Mouse (Mus musculus) midbrain, embryonic 11.5 days (tissue): ENCODE results near the gene Ptgfrn. TPM values are rescaled to one million over a fixed set of nuclear protein-coding genes. Genes with fewer than 3 reads are reported as not detected.

ENCODE experiments used
- ATAC-seq: fragments of 200-750 bp; cut with Nextera tagmentation; 2 replicates; pipeline ENCODE4 v1.8.0; 2017; ENCODE audit warnings: moderate TSS enrichment, moderate library complexity; ENCODE audit not compliant: low FRiP score
- DNase-seq: peaks from one replicate; pipeline ENCODE4 v3.0.0; 2015; ENCODE audit warnings: low spot score; ENCODE audit errors: missing footprints
- H3K27ac ChIP-seq: fragments of 300-500 bp; sonication (generic); 2 replicates; pipeline ENCODE4 v1.5.1; 2014; ENCODE audit warnings: low read depth, low read length
- H3K27me3 ChIP-seq: fragments of 300-500 bp; sonication (generic); 2 replicates; pipeline ENCODE4 v1.6.1; 2014; ENCODE audit warnings: mild to moderate bottlenecking, low read length, moderate library complexity, mixed read lengths; ENCODE audit not compliant: control insufficient read depth, insufficient read depth
- H3K36me3 ChIP-seq: fragments of 300-500 bp; sonication (generic); 2 replicates; pipeline ENCODE4 v1.6.1; 2014; ENCODE audit warnings: mild to moderate bottlenecking, low read length, moderate library complexity, mixed read lengths; ENCODE audit not compliant: control insufficient read depth, insufficient read depth
- H3K4me1 ChIP-seq: fragments of 300-500 bp; sonication (generic); 2 replicates; pipeline ENCODE4 v1.6.1; 2014; ENCODE audit warnings: low read length; ENCODE audit not compliant: control insufficient read depth, insufficient read depth
- H3K4me2 ChIP-seq: fragments of 300-500 bp; sonication (generic); 2 replicates; pipeline ENCODE4 v1.6.1; 2014; ENCODE audit warnings: mild to moderate bottlenecking, moderate library complexity
- H3K4me3 ChIP-seq: fragments of 300-500 bp; sonication (generic); 2 replicates; pipeline ENCODE4 v1.5.1; 2014; ENCODE audit warnings: low read depth, low read length
- H3K9ac ChIP-seq: fragments of 300-500 bp; sonication (generic); 2 replicates; pipeline ENCODE4 v1.6.1; 2014; ENCODE audit warnings: low read length
- H3K9me3 ChIP-seq: fragments of 300-500 bp; sonication (generic); 2 replicates; pipeline ENCODE4 v1.6.1; 2016; ENCODE audit warnings: low read length; ENCODE audit not compliant: control insufficient read depth
- WGBS: fragments of 180-500 bp; shearing (Covaris S2); extraction: QIAGEN DNeasy Blood & Tissue Kit; methylation state at CpG from one replicate; pipeline ENCODE4 v1.1.7; 2014; 5-methylcytosine and 5-hydroxymethylcytosine counted together
- polyA plus RNA-seq: library from polyadenylated mRNA; unstranded; fragments of >200 nt; fragmentation: Nextera tagmentation; extraction: Ambion mirVana; gene quantifications from 2 replicates; pipeline ENCODE4 v1.2.1, GENCODE M21; 2014

Gene Ptgfrn
- 2.3 and 2.6 TPM in 2 replicates for polyA plus RNA-seq

GRCm38 (mm10) chr3:101110043-101110837 lies at the start of gene Ptgfrn:
Gene Ptgfrn (minus strand): TSS chr3:101110278.
- H3K27me3 ChIP-seq: no peaks in the 10 kb centered on the region
- peak; percentile 88 for ATAC-seq
- H3K9me3 ChIP-seq: no peaks in the 10 kb centered on the region
- peaks cover 15% of the 10 kb centered on the region for H3K4me1 ChIP-seq
- DNase-seq: peak; percentile 96
- H3K4me2 ChIP-seq: peak within 1 kb of the TSS; percentile 97
- under 1% methylated on average over 62 of the region's 81 CpGs for WGBS
- H3K9ac ChIP-seq: peak within 1 kb of the TSS; percentile 90
- H3K4me3 ChIP-seq: peak within 1 kb of the TSS; percentile 84
- peak within 1 kb of the TSS; percentile 4; the same call in 1 of the 2 replicates for H3K27ac ChIP-seq
- H3K36me3 ChIP-seq: no peaks in the 10 kb centered on the region

GRCm38 (mm10) chr3:101159701-101160100 lies 49.6 kb upstream of the Ptgfrn start:
- Histone ChIP-seq H3K4me2 (no peak overlapping the region), H3K36me3 (no peaks in the 10 kb centered on the region), H3K27me3 (no peaks in the 10 kb centered on the region), H3K9me3 (no peaks in the 10 kb centered on the region), H3K4me3 (no peak overlapping the region), H3K9ac (no peak overlapping the region), H3K27ac (no peak overlapping the region), H3K4me1 (peaks cover 3% of the 10 kb centered on the region; the same call in 1 of the 2 replicates)
- WGBS: 90% methylated on average over 4 of the region's 4 CpGs
- no peak for ATAC-seq
- no peak for DNase-seq

GRCm38 (mm10) chr3:101154067-101154466 lies 44.0 kb upstream of the Ptgfrn start:
- Histone ChIP-seq H3K36me3 (no peaks in the 10 kb centered on the region), H3K27ac (no peak overlapping the region), H3K9me3 (no peaks in the 10 kb centered on the region), H3K27me3 (no peaks in the 10 kb centered on the region), H3K4me1 (no peaks in the 10 kb centered on the region), H3K4me3 (no peak overlapping the region), H3K9ac (no peak overlapping the region), H3K4me2 (no peak overlapping the region)
- DNase-seq: no peak
- WGBS: 100% methylated on average over 1 of the region's 1 CpGs
- no peak for ATAC-seq

GRCm38 (mm10) chr3:101153341-101153740 lies 43.3 kb upstream of the Ptgfrn start:
- DNase-seq (no peak), ATAC-seq (no peak)
- no peaks in the 10 kb centered on the region for H3K27me3 ChIP-seq
- no peak overlapping the region for H3K4me2 ChIP-seq
- no peak overlapping the region for H3K9ac ChIP-seq
- H3K27ac ChIP-seq: no peak overlapping the region
- no peak overlapping the region for H3K4me3 ChIP-seq
- H3K4me1 ChIP-seq: no peaks in the 10 kb centered on the region
- H3K9me3 ChIP-seq: no peaks in the 10 kb centered on the region
- H3K36me3 ChIP-seq: no peaks in the 10 kb centered on the region
- 82% methylated on average over 3 of the region's 3 CpGs for WGBS

GRCm38 (mm10) chr3:101146126-101146772 lies 36.2 kb upstream of the Ptgfrn start:
- no peak overlapping the region; the same call in 1 of the 2 replicates for H3K4me2 ChIP-seq
- H3K27me3 ChIP-seq: no peaks in the 10 kb centered on the region
- ATAC-seq (0 out of 2 replicates have a peak, but pooled peaks have one; percentile 2), DNase-seq (peak; percentile 85)
- no peaks in the 10 kb centered on the region for H3K36me3 ChIP-seq
- peaks cover 16% of the 10 kb centered on the region for H3K4me1 ChIP-seq
- H3K4me3 ChIP-seq: no peak overlapping the region
- H3K27ac ChIP-seq: 0 out of 2 replicates have a peak overlapping the region, but pooled peaks have one; percentile 5
- WGBS: 73% methylated on average over 7 of the region's 7 CpGs
- H3K9me3 ChIP-seq: no peaks in the 10 kb centered on the region
- H3K9ac ChIP-seq: no peak overlapping the region

- H3K9me3 ChIP-seq: no peaks in the 10 kb centered on the region
- no peaks in the 10 kb centered on the region for H3K27me3 ChIP-seq
- peak; percentile 90 for DNase-seq
- peak overlapping the region; percentile 48 for H3K9ac ChIP-seq
- 0 out of 2 replicates have a peak overlapping the region, but pooled peaks have one; percentile 4 for H3K4me3 ChIP-seq
- peak overlapping the region; percentile 44; the same call in 1 of the 2 replicates for H3K27ac ChIP-seq
- 39% methylated on average over 10 of the region's 10 CpGs for WGBS
- peak overlapping the region; percentile 32 for H3K4me2 ChIP-seq
- H3K4me1 ChIP-seq: peaks cover 16% of the 10 kb centered on the region
- peak; percentile 87 for ATAC-seq
- no peaks in the 10 kb centered on the region for H3K36me3 ChIP-seq
These were observed 35.4 kb upstream of the Ptgfrn start for GRCm38 (mm10) chr3:101145292-101146046.

GRCm38 (mm10) chr3:101144366-101144948 lies 34.4 kb upstream of the Ptgfrn start:
- no peaks in the 10 kb centered on the region for H3K9me3 ChIP-seq
- no peak overlapping the region for H3K4me3 ChIP-seq
- H3K4me1 ChIP-seq: peaks cover 16% of the 10 kb centered on the region
- 74% methylated on average over 6 of the region's 6 CpGs for WGBS
- ATAC-seq: no peak
- no peaks in the 10 kb centered on the region for H3K36me3 ChIP-seq
- no peak overlapping the region for H3K4me2 ChIP-seq
- no peak overlapping the region for H3K9ac ChIP-seq
- H3K27me3 ChIP-seq: no peaks in the 10 kb centered on the region
- peak; percentile 75 for DNase-seq
- no peak overlapping the region for H3K27ac ChIP-seq

GRCm38 (mm10) chr3:101143465-101143864 lies 33.4 kb upstream of the Ptgfrn start:
- DNase-seq (peak; percentile 2), ATAC-seq (no peak)
- no peak overlapping the region for H3K4me2 ChIP-seq

More at GRCm38 (mm10) chr3:101143465-101143864, 33.4 kb upstream of the Ptgfrn start:
- no peak overlapping the region for H3K27ac ChIP-seq
- no peak overlapping the region for H3K4me3 ChIP-seq
- H3K4me1 ChIP-seq: peaks cover 16% of the 10 kb centered on the region
- WGBS: 92% methylated on average over 7 of the region's 7 CpGs
- no peaks in the 10 kb centered on the region for H3K36me3 ChIP-seq
- H3K27me3 ChIP-seq: no peaks in the 10 kb centered on the region
- no peak overlapping the region for H3K9ac ChIP-seq
- no peaks in the 10 kb centered on the region for H3K9me3 ChIP-seq
